Mouse (Mus musculus) liver, embryonic 16.5 days (tissue): ENCODE measurements around the gene Jtb. TPM values are rescaled to one million over a fixed set of nuclear protein-coding genes. Genes with fewer than 3 reads are reported as not detected.

Experiments
- ATAC-seq: fragments of 200-750 bp; cut with Nextera tagmentation; 2 replicates; pipeline ENCODE4 v1.8.0; 2017; ENCODE audit warnings: low read depth, mild to moderate bottlenecking, moderate number of reproducible peaks, moderate library complexity
- H3K27ac ChIP-seq: fragments of 300-500 bp; sonication (generic); 2 replicates; pipeline ENCODE4 v1.5.1; 2014; ENCODE audit warnings: mild to moderate bottlenecking, low read length
- H3K27me3 ChIP-seq: fragments of 300-500 bp; sonication (generic); 2 replicates; pipeline ENCODE4 v1.6.1; 2014; ENCODE audit warnings: low read depth, low read length, mixed read lengths; ENCODE audit not compliant: control insufficient read depth, insufficient read depth
- H3K36me3 ChIP-seq: fragments of 300-500 bp; sonication (generic); 2 replicates; pipeline ENCODE4 v1.6.1; 2014; ENCODE audit warnings: mild to moderate bottlenecking; ENCODE audit not compliant: control insufficient read depth, insufficient read depth
- H3K4me1 ChIP-seq: fragments of 300-500 bp; sonication (generic); 2 replicates; pipeline ENCODE4 v1.6.1; 2014; ENCODE audit warnings: low read depth, low read length, mixed read lengths; ENCODE audit not compliant: control insufficient read depth
- H3K4me2 ChIP-seq: fragments of 300-500 bp; sonication (generic); 2 replicates; pipeline ENCODE4 v1.6.1; 2014; ENCODE audit warnings: low read depth, low read length, mixed read lengths
- H3K4me3 ChIP-seq: fragments of 300-500 bp; sonication (generic); 2 replicates; pipeline ENCODE4 v1.5.1; 2014; ENCODE audit warnings: low read depth, mild to moderate bottlenecking, low read length
- H3K9ac ChIP-seq: fragments of 300-500 bp; sonication (generic); 2 replicates; pipeline ENCODE4 v1.6.1; 2014; ENCODE audit warnings: low read depth, low read length
- H3K9me3 ChIP-seq: fragments of 300-500 bp; sonication (generic); replicated peaks from 2 replicates; pipeline ENCODE4 v1.6.1; 2016; ENCODE audit warnings: low read length; ENCODE audit not compliant: control insufficient read depth
- WGBS: fragments of 180-500 bp; shearing (Covaris S2); extraction: QIAGEN DNeasy Blood & Tissue Kit; methylation state at CpG from one replicate; pipeline ENCODE4 v1.1.7; 2014; ENCODE audit not compliant: insufficient replicate concordance; 5-methylcytosine and 5-hydroxymethylcytosine counted together
- polyA plus RNA-seq: library from polyadenylated mRNA; unstranded; fragments of >200 nt; fragmentation: Nextera tagmentation; extraction: Ambion mirVana; gene quantifications from 2 replicates; pipeline ENCODE4 v1.2.1, GENCODE M21; 2015

The Jtb gene
- polyA plus RNA-seq, 1 experiment from 2014 or later = 35.7 TPM

- Histone ChIP-seq H3K9ac (peak overlapping the region; percentile 65), H3K27me3 (no peaks in the 10 kb centered on the region; the same call in 1 of the 2 replicates), H3K4me1 (peaks cover 20% of the 10 kb centered on the region), H3K36me3 (no peaks in the 10 kb centered on the region), H3K4me2 (peak overlapping the region; percentile 75), H3K9me3 (no peaks in the 10 kb centered on the region), H3K27ac (peak overlapping the region; percentile 59), H3K4me3 (peak overlapping the region; percentile 60)
- peak; percentile 74 for ATAC-seq
- 2% methylated on average over 18 of the region's 20 CpGs for WGBS
These were observed 10.9 kb upstream of the Jtb start for GRCm38 (mm10) chr3:90220531-90220951.

GRCm38 (mm10) chr3:90221123-90221522 lies 10.3 kb upstream of the Jtb start:
- no peaks in the 10 kb centered on the region; the same call in 1 of the 2 replicates for H3K27me3 ChIP-seq
- peaks cover 20% of the 10 kb centered on the region for H3K4me1 ChIP-seq
- H3K36me3 ChIP-seq = no peaks in the 10 kb centered on the region
- no peaks in the 10 kb centered on the region for H3K9me3 ChIP-seq
- ATAC-seq = no peak
- no peak overlapping the region for H3K27ac ChIP-seq
- WGBS = 17% methylated on average over 5 of the region's 5 CpGs
- peak overlapping the region; percentile 75 for H3K4me2 ChIP-seq
- peak overlapping the region; percentile 60 for H3K4me3 ChIP-seq
- H3K9ac ChIP-seq = peak overlapping the region; percentile 65; the same call in 1 of the 2 replicates

- H3K27me3 ChIP-seq = no peaks in the 10 kb centered on the region
- no peak overlapping the region for H3K4me2 ChIP-seq
- no peaks in the 10 kb centered on the region for H3K36me3 ChIP-seq
- no peak overlapping the region for H3K9ac ChIP-seq
- H3K27ac ChIP-seq = no peak overlapping the region
- H3K4me3 ChIP-seq = no peak overlapping the region
- 68% methylated on average over 4 of the region's 4 CpGs for WGBS
- no peaks in the 10 kb centered on the region for H3K9me3 ChIP-seq
- no peak for ATAC-seq
- H3K4me1 ChIP-seq = peaks cover 20% of the 10 kb centered on the region
These were observed 8.9 kb upstream of the Jtb start for GRCm38 (mm10) chr3:90222455-90222854.

- 21% methylated on average over 3 of the region's 3 CpGs for WGBS
- no peak overlapping the region for H3K27ac ChIP-seq
- H3K4me1 ChIP-seq = peaks cover 20% of the 10 kb centered on the region
- no peak for ATAC-seq
- no peak overlapping the region for H3K9ac ChIP-seq
- H3K4me2 ChIP-seq = no peak overlapping the region
- H3K27me3 ChIP-seq = no peaks in the 10 kb centered on the region
- H3K4me3 ChIP-seq = no peak overlapping the region
- no peaks in the 10 kb centered on the region for H3K9me3 ChIP-seq
- no peaks in the 10 kb centered on the region for H3K36me3 ChIP-seq
These were observed 8.5 kb upstream of the Jtb start for GRCm38 (mm10) chr3:90222941-90223340.

GRCm38 (mm10) chr3:90224331-90224730 lies 7.1 kb upstream of the Jtb start:
- Histone ChIP-seq H3K9ac (no peak overlapping the region), H3K4me3 (no peak overlapping the region), H3K27me3 (no peaks in the 10 kb centered on the region), H3K9me3 (no peaks in the 10 kb centered on the region), H3K27ac (no peak overlapping the region), H3K4me2 (no peak overlapping the region), H3K36me3 (no peaks in the 10 kb centered on the region), H3K4me1 (peaks cover 20% of the 10 kb centered on the region)
- ATAC-seq = no peak
- WGBS = 64% methylated on average over 10 of the region's 10 CpGs

- H3K27me3 ChIP-seq = no peaks in the 10 kb centered on the region
- peaks cover 8% of the 10 kb centered on the region for H3K4me1 ChIP-seq
- H3K9me3 ChIP-seq = no peaks in the 10 kb centered on the region
- H3K4me2 ChIP-seq = peak overlapping the region; percentile 87
- peak overlapping the region; percentile 88 for H3K27ac ChIP-seq
- H3K4me3 ChIP-seq = peak overlapping the region; percentile 86
- H3K9ac ChIP-seq = peak overlapping the region; percentile 80
- peaks cover 6% of the 10 kb centered on the region for H3K36me3 ChIP-seq
- no peak for ATAC-seq
- 11% methylated on average over 8 of the region's 8 CpGs for WGBS
These were observed 322 bp upstream of the Jtb start for GRCm38 (mm10) chr3:90231075-90231474.

- H3K9me3 ChIP-seq = no peaks in the 10 kb centered on the region
- ATAC-seq = peak; percentile 75
- peaks cover 14% of the 10 kb centered on the region for H3K4me1 ChIP-seq
- H3K27ac ChIP-seq = no peak overlapping the region
- 77% methylated on average over 2 of the region's 2 CpGs for WGBS
- H3K4me2 ChIP-seq = no peak overlapping the region
- no peak overlapping the region for H3K9ac ChIP-seq
- H3K4me3 ChIP-seq = no peak overlapping the region
- H3K27me3 ChIP-seq = no peaks in the 10 kb centered on the region
- no peaks in the 10 kb centered on the region; the same call in 1 of the 2 replicates for H3K36me3 ChIP-seq
These were observed 9.9 kb downstream of the Jtb start for GRCm38 (mm10) chr3:90241251-90241650.

GRCm38 (mm10) chr3:90241669-90242358 lies 10.4 kb downstream of the Jtb start:
- Histone ChIP-seq H3K9ac (no peak overlapping the region), H3K4me1 (peaks cover 14% of the 10 kb centered on the region), H3K36me3 (no peaks in the 10 kb centered on the region), H3K27ac (no peak overlapping the region), H3K4me3 (no peak overlapping the region), H3K9me3 (no peaks in the 10 kb centered on the region), H3K4me2 (no peak overlapping the region), H3K27me3 (no peaks in the 10 kb centered on the region)
- WGBS = 57% methylated on average over 10 of the region's 10 CpGs
- peak; percentile 19 for ATAC-seq

GRCm38 (mm10) chr3:90242984-90243775 lies 11.8 kb downstream of the Jtb start, which contains the start of gene Creb3l4:
Gene Creb3l4, minus strand, starts transcription at chr3:90243512.
- Histone ChIP-seq H3K27ac (no peak within 1 kb of the TSS), H3K9ac (no peak within 1 kb of the TSS), H3K9me3 (no peaks in the 10 kb centered on the region), H3K4me2 (peak within 1 kb of the TSS; percentile 22), H3K36me3 (no peaks in the 10 kb centered on the region), H3K4me3 (peak within 1 kb of the TSS; percentile 16), H3K27me3 (no peaks in the 10 kb centered on the region), H3K4me1 (peaks cover 19% of the 10 kb centered on the region)
- 26% methylated on average over 19 of the region's 19 CpGs for WGBS
- ATAC-seq = no peak
